Comparison of ENCODE assay signal across 9 mouse cellular contexts in the genomic region with DNA sequence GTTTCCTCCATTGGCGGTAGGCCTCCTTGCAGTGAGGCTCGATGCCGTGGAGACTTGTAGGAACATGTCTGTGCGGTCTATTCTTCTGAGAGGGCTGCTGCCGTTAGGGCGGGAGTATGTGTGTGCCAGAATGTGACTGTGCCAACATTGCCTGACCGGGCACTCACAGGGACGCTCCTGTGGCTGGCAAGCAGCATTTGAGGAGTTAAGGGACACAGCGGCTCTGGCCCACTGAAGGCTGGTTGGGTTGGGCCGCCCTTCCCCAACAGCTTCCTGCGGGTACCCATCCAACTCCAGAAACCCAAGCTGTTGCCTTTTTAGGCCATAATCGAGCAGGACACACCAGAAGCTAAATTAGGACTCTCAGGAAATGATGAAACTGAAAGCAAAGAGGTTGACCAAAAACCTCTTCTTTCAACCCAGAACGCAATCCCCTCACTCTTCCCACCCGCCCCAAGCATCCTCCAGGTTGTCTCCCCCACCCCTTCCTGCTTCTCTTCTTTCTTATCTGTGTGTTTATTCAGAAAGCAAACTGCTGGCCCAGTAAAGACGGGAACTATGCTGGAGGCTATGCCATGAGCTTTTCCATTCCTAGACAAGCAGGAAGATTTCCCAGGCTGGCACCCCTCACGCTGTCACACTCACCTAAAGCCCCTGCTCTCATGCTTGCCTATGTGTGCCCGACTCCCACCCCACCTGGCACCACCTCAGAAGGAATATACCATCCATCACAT. TPM values are rescaled to one million over a fixed set of nuclear protein-coding genes. Genes with fewer than 3 reads are reported as not detected.
DNase-seq lines count a peak whose midpoint lies in the region; ATAC-seq lines count a peak whose summit lies in the region.
"Had no signal": no experiment of that assay in that cellular context is flagged by ENCODE, and none has a peak within 500 bp of the region (broad histone marks: within the 10 kb centered on the region; RNA-seq: fewer than 3 reads in every experiment).

No protein-coding gene starts in this region.

- peak; percentile 84 for DNase-seq in cerebellum, adult 11-12 months
- no peak for DNase-seq in cerebellum, postnatal 4 days (ENCODE audit: low spot score in 2 of 2)
- DNase-seq in CD4-positive, CD25-positive, alpha-beta regulatory T cell, adult 2 months (ENCODE audit: low read depth, low spot score): peak; percentile 53
- DNase-seq in heart, postnatal 36 days: peak; percentile 55 to 68
- peak; percentile 67 to 76 for DNase-seq in lung, adult 18-20 months
- DNase-seq in embryo, embryonic 10.5 days (ENCODE audit: low spot score): no peak
- no peak for DNase-seq in left cerebral cortex, adult 8-10 months (ENCODE audit: low spot score in 2 of 2)

- no peak overlapping the region for H3K4me2 ChIP-seq in embryonic facial prominence, embryonic 12.5 days (replicated peaks)

- intact Hi-C loops in heart, postnatal 36 days (cut with DNase I): no loop called here

- H3K9ac ChIP-seq in embryonic facial prominence, embryonic 12.5 days: no peak overlapping the region

- H3K4me3 ChIP-seq in embryonic facial prominence, embryonic 12.5 days: no peak overlapping the region

- no peak for ATAC-seq in embryonic facial prominence, embryonic 12.5 days (ENCODE audit: insufficient number of reproducible peaks, insufficient read depth, low FRiP score, low TSS enrichment)

- H3K27me3 ChIP-seq in embryonic facial prominence, embryonic 12.5 days: no peaks in the 10 kb centered on the region

- H3K4me1 ChIP-seq in embryonic facial prominence, embryonic 12.5 days: peaks cover 38% of the 10 kb centered on the region

- peaks cover 16% of the 10 kb centered on the region for H3K36me3 ChIP-seq in embryonic facial prominence, embryonic 12.5 days

- 74% methylated on average over 17 of the region's 17 CpGs for WGBS in embryonic facial prominence, embryonic 12.5 days

- no peaks in the 10 kb centered on the region for H3K9me3 ChIP-seq in embryonic facial prominence, embryonic 12.5 days

- H3K27ac ChIP-seq in embryonic facial prominence, embryonic 12.5 days: peak overlapping the region; percentile 61; the same call in 1 of the 2 replicates

RNA-seq across cellular contexts. Expression of gene Myh9, which starts 25.9 kb away (rescaled TPM):
- polyA plus RNA-seq in embryonic facial prominence, embryonic 12.5 days (2016; fragmentation: Nextera tagmentation; extraction: Ambion mirVana): 37.3 and 37.9 TPM in 2 replicates
- 100 to 1,000 TPM; 105 to 110 TPM for total RNA-seq in heart, postnatal 36 days (2021)
- 10 to 100 TPM; 65.9 to 77.7 (median 71.1) TPM for total RNA-seq in left cerebral cortex, adult 8-10 months (2022)

RNA-seq across cellular contexts. Expression of gene Apol8, which starts 59.2 kb away (rescaled TPM):
- polyA plus RNA-seq in embryonic facial prominence, embryonic 12.5 days (2016; fragmentation: Nextera tagmentation; extraction: Ambion mirVana): 0.24 and 0.83 TPM in 2 replicates
- total RNA-seq in heart, postnatal 36 days (2021): not detected
- total RNA-seq in left cerebral cortex, adult 8-10 months (2022): 1 to 10 TPM; 6.6 to 8.0 (median 7.3) TPM
- polyA plus RNA-seq: limb, embryonic 11.5 days had no signal

Comparison
In these comparisons a context has a peak if more than half of its experiments do, and no peak if none do; other contexts are left out.
1. DNase-seq: peak in cerebellum, adult 11-12 months (single experiment), CD4-positive, CD25-positive, alpha-beta regulatory T cell, adult 2 months (single experiment), heart, postnatal 36 days (2 of 2) and lung, adult 18-20 months (2 of 2); none in cerebellum, postnatal 4 days (0 of 2), embryo, embryonic 10.5 days (single experiment) and left cerebral cortex, adult 8-10 months (0 of 2).
2. RNA of gene Apol8, which starts 59.2 kb away (total RNA-seq): 6.6 to 8.0 TPM in left cerebral cortex, adult 8-10 months; not detected in heart, postnatal 36 days; every median in the first group is over 4 times any median in the second.